14 mouse cellular contexts compared by ENCODE assay signal in genomic region chr7:112399425-112400170, GRCm38 (mm10). TPM values are rescaled to one million over a fixed set of nuclear protein-coding genes. Genes with fewer than 3 reads are reported as not detected.
A peak's percentile ranks its signal among the peaks of the same experiment; 100 is the strongest.
DNase-seq lines count a peak whose midpoint lies in the region; ATAC-seq lines count a peak whose summit lies in the region.
"Had no signal": no experiment of that assay in that cellular context is flagged by ENCODE, and none has a peak within 500 bp of the region (broad histone marks: within the 10 kb centered on the region; RNA-seq: fewer than 3 reads in every experiment).

No protein-coding gene starts in this region.

- no peaks in the 10 kb centered on the region for H3K36me3 ChIP-seq in lung, embryonic 16.5 days (ENCODE audit: control insufficient read depth, insufficient read depth, low read length)
- no peaks in the 10 kb centered on the region for H3K36me3 ChIP-seq in forebrain, embryonic 11.5 days (ENCODE audit: control insufficient read depth, insufficient read depth, low read length)
- no peaks in the 10 kb centered on the region for H3K36me3 ChIP-seq in hindbrain, embryonic 12.5 days
- H3K36me3 ChIP-seq in midbrain, embryonic 16.5 days (ENCODE audit: control insufficient read depth, insufficient read depth, low read length), result no peaks in the 10 kb centered on the region
- no peaks in the 10 kb centered on the region for H3K36me3 ChIP-seq in heart, embryonic 11.5 days (ENCODE audit: control insufficient read depth, insufficient read depth, low read length)
- H3K36me3 ChIP-seq: embryonic facial prominence, embryonic 13.5 days; liver, embryonic 13.5 days; stomach, embryonic 15.5 days had no signal

- WGBS in lung, embryonic 16.5 days, result 70% methylated on average over 7 of the region's 7 CpGs
- WGBS in forebrain, embryonic 11.5 days, result 37% methylated on average over 7 of the region's 7 CpGs
- WGBS in hindbrain, embryonic 12.5 days, result 38% methylated on average over 7 of the region's 7 CpGs
- 41% methylated on average over 7 of the region's 7 CpGs for WGBS in midbrain, embryonic 16.5 days
- WGBS in heart, embryonic 11.5 days (ENCODE audit: insufficient replicate concordance), result 79% methylated on average over 7 of the region's 7 CpGs

- no peak overlapping the region for H3K27ac ChIP-seq in lung, embryonic 16.5 days (ENCODE audit: low read length)
- peak overlapping the region; percentile 67; the same call in 1 of the 2 replicates for H3K27ac ChIP-seq in forebrain, embryonic 11.5 days (ENCODE audit: low read depth, low read length)
- H3K27ac ChIP-seq in hindbrain, embryonic 12.5 days, result no peak overlapping the region; the same call in 1 of the 2 replicates
- H3K27ac ChIP-seq in midbrain, embryonic 16.5 days (ENCODE audit: low read length), result no peak overlapping the region
- H3K27ac ChIP-seq in heart, embryonic 11.5 days (ENCODE audit: low read depth, low read length), result no peak overlapping the region
- H3K27ac ChIP-seq: embryonic facial prominence, embryonic 13.5 days; liver, embryonic 13.5 days; macrophage; stomach, embryonic 15.5 days had no signal

- 0 out of 2 replicates have a peak, but pooled peaks have one; percentile 15 for ATAC-seq in lung, embryonic 16.5 days (ENCODE audit: low read depth)
- peak; percentile 90 for ATAC-seq in forebrain, embryonic 11.5 days (replicated peaks; ENCODE audit: low FRiP score)
- ATAC-seq in hindbrain, embryonic 12.5 days (ENCODE audit: low FRiP score), result peak; percentile 77
- 0 out of 2 replicates have a peak, but pooled peaks have one; percentile 42 for ATAC-seq in midbrain, embryonic 16.5 days
- ATAC-seq in heart, embryonic 11.5 days (replicated peaks; ENCODE audit: insufficient number of reproducible peaks, low FRiP score, low TSS enrichment), result no peak

- no peak overlapping the region for H3K4me2 ChIP-seq in lung, embryonic 16.5 days (ENCODE audit: low read depth, low read length)
- H3K4me2 ChIP-seq in forebrain, embryonic 11.5 days (ENCODE audit: low read depth, low read length, severe bottlenecking), result no peak overlapping the region
- H3K4me2 ChIP-seq in hindbrain, embryonic 12.5 days (replicated peaks), result no peak overlapping the region
- no peak overlapping the region for H3K4me2 ChIP-seq in midbrain, embryonic 16.5 days (ENCODE audit: low read length)
- no peak overlapping the region for H3K4me2 ChIP-seq in heart, embryonic 11.5 days
- H3K4me2 ChIP-seq: embryonic facial prominence, embryonic 13.5 days; liver, embryonic 13.5 days; stomach, embryonic 15.5 days had no signal

- H3K27me3 ChIP-seq in lung, embryonic 16.5 days (ENCODE audit: control insufficient read depth, insufficient read depth, low read depth, low read length), result no peaks in the 10 kb centered on the region
- peaks cover 9% of the 10 kb centered on the region; the same call in 1 of the 2 replicates for H3K27me3 ChIP-seq in forebrain, embryonic 11.5 days (ENCODE audit: control insufficient read depth, insufficient read depth, low read length)
- no peaks in the 10 kb centered on the region for H3K27me3 ChIP-seq in hindbrain, embryonic 12.5 days
- H3K27me3 ChIP-seq in midbrain, embryonic 16.5 days (ENCODE audit: control insufficient read depth, insufficient read depth, low read depth, low read length), result no peaks in the 10 kb centered on the region
- H3K27me3 ChIP-seq in heart, embryonic 11.5 days (ENCODE audit: control insufficient read depth, insufficient read depth, low read length), result no peaks in the 10 kb centered on the region
- H3K27me3 ChIP-seq: embryonic facial prominence, embryonic 13.5 days; liver, embryonic 13.5 days; stomach, embryonic 15.5 days had no signal

- H3K9ac ChIP-seq in lung, embryonic 16.5 days (ENCODE audit: low read length), result no peak overlapping the region
- no peak overlapping the region for H3K9ac ChIP-seq in forebrain, embryonic 11.5 days (ENCODE audit: low read length)
- H3K9ac ChIP-seq in hindbrain, embryonic 12.5 days, result no peak overlapping the region
- no peak overlapping the region for H3K9ac ChIP-seq in midbrain, embryonic 16.5 days (ENCODE audit: low read depth, low read length)
- H3K9ac ChIP-seq in heart, embryonic 11.5 days (ENCODE audit: low read depth, low read length), result no peak overlapping the region
- H3K9ac ChIP-seq: embryonic facial prominence, embryonic 13.5 days; liver, embryonic 13.5 days; stomach, embryonic 15.5 days had no signal

- no peak overlapping the region for H3K4me3 ChIP-seq in lung, embryonic 16.5 days (ENCODE audit: low read length)
- no peak overlapping the region for H3K4me3 ChIP-seq in forebrain, embryonic 11.5 days (ENCODE audit: low read depth, low read length)
- H3K4me3 ChIP-seq in hindbrain, embryonic 12.5 days, result no peak overlapping the region
- no peak overlapping the region for H3K4me3 ChIP-seq in midbrain, embryonic 16.5 days (ENCODE audit: low read depth, low read length)
- no peak overlapping the region for H3K4me3 ChIP-seq in heart, embryonic 11.5 days (ENCODE audit: low read depth, low read length)
- H3K4me3 ChIP-seq: embryonic facial prominence, embryonic 13.5 days; liver, embryonic 13.5 days; myocyte; stomach, embryonic 15.5 days had no signal

- H3K9me3 ChIP-seq in lung, embryonic 16.5 days (ENCODE audit: control insufficient read depth, low read length), result no peaks in the 10 kb centered on the region
- H3K9me3 ChIP-seq in forebrain, embryonic 11.5 days (ENCODE audit: control insufficient read depth, low read length), result no peaks in the 10 kb centered on the region
- no peaks in the 10 kb centered on the region for H3K9me3 ChIP-seq in hindbrain, embryonic 12.5 days (replicated peaks)
- no peaks in the 10 kb centered on the region for H3K9me3 ChIP-seq in midbrain, embryonic 16.5 days (replicated peaks; ENCODE audit: control insufficient read depth, low read length, poor library complexity, severe bottlenecking)
- no peaks in the 10 kb centered on the region for H3K9me3 ChIP-seq in heart, embryonic 11.5 days (replicated peaks; ENCODE audit: control insufficient read depth, low read length)
- H3K9me3 ChIP-seq: embryonic facial prominence, embryonic 13.5 days; liver, embryonic 13.5 days; stomach, embryonic 15.5 days had no signal

- H3K4me1 ChIP-seq in lung, embryonic 16.5 days (replicated peaks; ENCODE audit: control insufficient read depth, insufficient read depth, low read length), result no peaks in the 10 kb centered on the region
- peaks cover 5% of the 10 kb centered on the region for H3K4me1 ChIP-seq in forebrain, embryonic 11.5 days (replicated peaks; ENCODE audit: control insufficient read depth, insufficient read depth, low read length)
- 0 out of 2 replicates have a peak, but pooled peaks cover 4% of the 10 kb centered on the region for H3K4me1 ChIP-seq in hindbrain, embryonic 12.5 days
- H3K4me1 ChIP-seq in midbrain, embryonic 16.5 days (ENCODE audit: control insufficient read depth, insufficient read depth, low read length), result no peaks in the 10 kb centered on the region
- no peaks in the 10 kb centered on the region for H3K4me1 ChIP-seq in heart, embryonic 11.5 days (ENCODE audit: control insufficient read depth, insufficient read depth, low read length)
- H3K4me1 ChIP-seq: liver, embryonic 13.5 days; stomach, embryonic 15.5 days had no signal

- no peak for DNase-seq in lung, postnatal 10 days
- DNase-seq in forebrain, embryonic 11.5 days (ENCODE audit: low spot score), result peak; percentile 73
- no peak for DNase-seq in layer of hippocampus, postnatal 10 days (ENCODE audit: low spot score in 2 of 2)
- DNase-seq in spleen, postnatal 36 days (ENCODE audit: low spot score in 2 of 2), result no peak

RNA-seq across cellular contexts. Expression of gene Parva, which starts 27.7 kb away (rescaled TPM):
- polyA plus RNA-seq in lung, embryonic 16.5 days (2015; fragmentation: Nextera tagmentation; extraction: Ambion mirVana), result 113 and 115 TPM in 2 replicates
- 63.6 and 64.5 TPM in 2 replicates for polyA plus RNA-seq in forebrain, embryonic 11.5 days (2014; fragmentation: Nextera tagmentation; extraction: Ambion mirVana)
- polyA plus RNA-seq in hindbrain, embryonic 12.5 days (2016; fragmentation: Nextera tagmentation; extraction: Ambion mirVana), result 66.2 and 74.8 TPM in 2 replicates
- polyA plus RNA-seq in midbrain, embryonic 16.5 days (2015; fragmentation: Nextera tagmentation; extraction: Ambion mirVana), result 24.5 and 24.9 TPM in 2 replicates
- total RNA-seq in layer of hippocampus, postnatal 10 days (2021), result 10 to 100 TPM; 50.9 to 56.0 TPM
- 83.3 and 93.3 TPM in 2 replicates for polyA plus RNA-seq in heart, embryonic 11.5 days (2014; fragmentation: Nextera tagmentation; extraction: Ambion mirVana)
- total RNA-seq: granulocyte monocyte progenitor cell, adult 5-6 weeks had no signal
